Mouse (Mus musculus): Measurements from ENCODE around the gene Sfrp2.

The Sfrp2 gene

DNA sequence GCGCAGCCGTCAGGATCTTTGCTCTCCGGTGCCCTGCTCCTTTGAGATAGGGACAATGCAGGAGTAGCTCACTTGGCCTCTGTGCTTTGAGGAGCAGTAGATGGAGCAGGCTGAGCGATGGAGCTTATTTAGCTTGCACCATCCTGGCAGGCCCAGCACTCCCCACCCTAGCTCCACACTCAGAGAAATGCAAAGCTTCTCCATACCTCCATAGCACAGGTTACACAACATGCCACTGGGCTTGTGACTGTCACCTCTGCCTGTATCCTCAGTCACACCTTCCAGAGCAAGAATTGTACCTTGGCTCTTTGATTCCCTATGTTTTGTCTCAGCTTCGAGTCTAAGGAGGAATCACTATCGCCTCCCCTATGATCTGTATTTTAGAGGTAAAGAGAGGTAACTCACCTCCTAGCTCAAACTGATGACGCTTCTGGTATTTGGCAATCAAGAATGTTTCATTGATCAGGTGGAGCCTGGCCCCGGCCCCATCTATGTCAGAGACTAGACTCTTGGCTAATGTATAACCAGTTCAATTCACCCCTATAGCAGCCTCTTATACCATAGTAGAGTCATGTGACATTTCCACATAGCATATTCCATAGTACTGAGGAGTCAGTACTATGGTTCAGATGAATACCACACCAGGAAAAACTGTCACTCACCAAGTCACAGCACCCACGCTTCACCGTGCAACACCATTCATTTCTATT lies 5.2 kb downstream of the Sfrp2 start:
- no peak for DNase-seq (ENCODE audit: low spot score)

- no peak for DNase-seq (ENCODE audit: low spot score)
Measured at GRCm38 (mm10) chr3:83773281-83773680, 7.2 kb downstream of the Sfrp2 start.

GRCm38 (mm10) chr3:83775403-83775802 lies 9.3 kb downstream of the Sfrp2 start:
- DNase-seq (ENCODE audit: low spot score): no peak

DNA sequence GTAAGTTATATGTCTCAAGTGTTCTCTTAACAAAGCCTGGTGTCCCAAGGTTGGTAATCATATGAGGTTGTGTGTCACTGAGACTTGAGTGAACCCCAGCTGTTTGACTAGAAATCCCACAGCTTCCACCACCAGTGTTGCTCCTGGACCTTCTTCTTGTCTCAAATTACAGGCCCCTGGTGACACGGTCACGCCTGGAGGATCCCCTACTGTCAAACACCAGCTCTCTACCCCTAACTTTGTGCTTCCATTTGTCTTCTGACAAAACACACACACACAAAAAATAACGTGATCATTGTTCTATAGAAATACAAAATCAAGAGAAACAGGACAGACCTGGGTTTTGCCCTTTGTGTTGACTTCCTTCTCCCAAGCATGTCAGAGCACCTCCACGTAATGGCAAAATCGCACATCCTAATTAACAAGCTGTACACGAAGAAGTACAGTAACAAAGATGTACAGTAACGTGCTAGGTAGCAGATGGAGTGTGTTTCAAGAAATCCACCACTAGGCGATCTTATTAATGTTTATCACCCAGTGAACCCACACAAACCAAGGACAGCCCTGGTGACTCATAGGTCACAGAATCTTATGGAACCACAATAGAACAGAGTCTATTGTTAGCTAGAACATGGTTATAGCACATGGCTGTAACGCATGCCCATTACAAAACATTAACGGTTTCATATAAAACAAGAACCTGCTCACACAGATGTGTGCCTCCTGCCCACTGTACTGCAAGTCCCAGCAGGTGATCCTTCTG lies 15.5 kb downstream of the Sfrp2 start:
- no peak for DNase-seq (ENCODE audit: low spot score)

DNA sequence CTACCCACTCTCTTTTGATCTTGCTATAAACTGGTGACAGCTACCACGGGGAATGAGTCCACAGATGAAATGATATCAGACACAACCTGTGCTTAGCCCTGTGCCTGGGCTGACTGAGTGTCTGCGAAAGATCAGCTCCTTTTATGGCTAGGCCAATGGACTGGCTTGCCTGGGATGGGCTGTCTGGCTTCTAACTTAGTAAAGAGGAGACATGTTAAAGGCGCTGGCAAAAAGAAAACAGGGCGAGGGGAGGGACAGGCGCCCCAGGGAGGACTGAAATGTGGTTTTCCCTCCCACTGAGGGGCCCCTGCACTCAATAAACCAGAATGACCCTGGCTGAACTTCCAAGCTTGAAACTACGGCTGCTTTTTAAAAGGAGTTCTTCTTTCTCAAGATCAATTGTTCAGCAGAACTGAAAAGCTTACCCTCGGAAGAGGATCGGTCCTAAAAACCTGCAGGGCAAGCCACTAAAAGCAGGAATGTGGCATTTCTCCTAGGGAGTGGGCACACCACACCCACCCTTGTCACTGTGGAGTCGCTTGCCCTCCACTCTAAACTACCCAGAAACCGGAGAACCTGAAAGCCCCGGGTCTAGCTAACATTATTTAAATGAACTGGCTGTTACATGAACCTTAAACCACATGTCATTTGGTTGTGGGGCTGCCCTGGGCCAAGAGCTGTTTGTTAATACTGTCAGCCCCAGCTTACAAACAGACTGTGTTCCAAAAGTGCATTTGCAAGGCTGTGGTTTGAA lies 17.8 kb downstream of the Sfrp2 start:
- DNase-seq (ENCODE audit: low spot score): no peak

GRCm38 (mm10) chr3:83784726-83785125 lies 18.6 kb downstream of the Sfrp2 start:
- no peak for DNase-seq (ENCODE audit: low spot score)

DNA sequence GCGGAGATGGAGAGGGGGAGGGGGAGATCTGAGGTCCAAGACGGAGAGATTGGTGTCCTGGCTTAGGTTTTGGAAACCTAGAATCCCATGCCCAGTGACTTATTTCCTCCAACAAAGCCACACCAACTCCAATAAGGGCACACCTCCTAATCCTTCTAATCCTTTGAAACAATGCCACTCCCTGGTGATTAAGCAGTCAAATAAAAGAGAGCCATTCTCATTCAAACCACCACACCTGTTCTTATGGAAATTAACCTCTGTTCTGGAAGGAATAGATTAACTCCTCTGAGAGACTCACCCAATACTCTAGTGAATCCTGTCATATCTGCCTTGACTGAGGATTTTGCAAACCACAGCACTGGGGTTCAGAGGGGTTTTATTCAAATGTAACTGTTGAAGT lies 21.0 kb downstream of the Sfrp2 start:
- DNase-seq (ENCODE audit: low spot score): no peak

- no peak for DNase-seq (ENCODE audit: low spot score)
Measured at GRCm38 (mm10) chr3:83787776-83788305, 21.7 kb downstream of the Sfrp2 start.

DNA sequence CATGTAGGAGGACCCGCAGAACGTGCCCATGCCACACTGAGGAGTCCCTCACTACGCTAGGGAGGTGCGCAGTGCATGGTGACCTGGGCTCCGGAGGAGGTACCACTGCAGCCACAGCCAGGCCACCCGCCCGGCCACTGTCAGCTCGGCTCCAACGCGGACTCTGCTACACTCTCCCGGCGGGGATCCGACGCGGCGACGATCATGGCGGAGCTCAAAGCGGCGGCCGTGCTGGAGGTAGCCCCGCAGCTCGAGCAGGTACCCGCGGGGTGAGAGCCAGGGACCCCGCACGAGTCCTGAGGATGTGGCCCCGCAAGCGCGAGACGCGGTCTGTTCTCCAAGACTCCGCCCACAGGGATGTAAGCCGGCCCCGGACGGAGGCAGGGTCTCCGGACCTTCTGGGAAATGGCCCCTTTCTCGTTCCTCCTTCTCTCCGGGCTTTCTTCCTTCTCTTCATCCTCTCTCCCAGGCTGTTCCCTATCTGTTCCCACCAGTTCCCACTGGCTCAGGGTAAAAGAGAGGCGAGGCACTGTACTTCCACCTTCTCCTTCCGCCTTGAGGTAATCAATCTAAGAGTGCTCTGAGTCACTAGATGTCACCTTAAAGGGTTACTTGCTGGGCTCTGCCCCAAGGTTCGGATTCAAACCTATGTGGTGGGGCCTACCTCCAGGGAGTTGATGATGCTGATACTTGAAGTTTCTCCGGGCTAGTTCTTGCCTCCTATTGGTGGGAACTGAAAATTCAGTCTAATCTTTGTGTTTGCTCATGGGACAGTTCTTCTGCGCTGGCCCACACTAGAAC lies 23.7 kb downstream of the Sfrp2 start:
- DNase-seq (ENCODE audit: low spot score): no peak

DNA sequence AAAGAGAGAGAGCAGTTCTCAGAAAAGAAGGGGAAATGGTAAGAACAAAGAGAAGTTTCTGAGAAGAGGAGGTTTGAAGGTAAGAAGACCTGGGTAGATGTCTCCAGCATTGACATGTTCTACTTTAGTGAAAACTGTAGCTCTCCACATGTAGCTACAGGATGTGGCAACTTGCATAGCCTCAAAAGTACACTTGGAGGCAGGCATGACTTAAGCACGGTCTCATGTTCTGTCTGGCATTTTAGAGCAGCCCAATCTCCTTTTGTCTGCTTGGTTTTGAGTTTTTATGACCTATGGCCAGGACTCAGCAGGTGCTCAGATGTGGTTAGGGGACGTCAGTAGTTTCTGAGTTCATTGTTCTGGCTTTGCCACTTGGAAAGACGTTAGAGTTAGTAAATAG lies 25.3 kb downstream of the Sfrp2 start:
- no peak for DNase-seq (ENCODE audit: low spot score)

GRCm38 (mm10) chr3:83797098-83797497 lies 31.0 kb downstream of the Sfrp2 start:
- no peak for DNase-seq (ENCODE audit: low spot score)

GRCm38 (mm10) chr3:83797828-83798227 lies 31.7 kb downstream of the Sfrp2 start:
- DNase-seq (ENCODE audit: low spot score): peak; percentile 22

DNA sequence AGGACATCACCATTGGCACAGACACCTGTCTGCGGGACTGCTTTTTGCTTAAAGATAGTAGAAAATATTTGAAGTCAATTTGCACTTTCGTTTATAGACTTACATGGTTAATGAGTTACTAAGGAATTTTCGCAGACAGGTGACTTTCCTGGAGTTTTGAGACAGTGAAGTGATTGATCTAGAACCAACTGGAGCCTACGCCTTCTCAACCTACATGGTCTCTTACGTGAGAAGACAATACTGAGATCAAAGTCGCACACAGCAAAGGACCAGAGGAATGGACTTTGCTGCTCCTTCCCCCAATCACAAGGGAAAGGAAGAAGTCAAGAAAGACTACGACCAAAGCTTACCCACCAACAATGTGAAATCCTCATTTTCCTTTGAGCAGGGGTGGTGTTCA lies 33.4 kb downstream of the Sfrp2 start:
- DNase-seq (ENCODE audit: low spot score): no peak

GRCm38 (mm10) chr3:83801649-83802155 lies 35.6 kb downstream of the Sfrp2 start:
- no peak for DNase-seq (ENCODE audit: low spot score)

- DNase-seq (ENCODE audit: low spot score): no peak
Measured at GRCm38 (mm10) chr3:83808483-83808882, 42.4 kb downstream of the Sfrp2 start.

DNA sequence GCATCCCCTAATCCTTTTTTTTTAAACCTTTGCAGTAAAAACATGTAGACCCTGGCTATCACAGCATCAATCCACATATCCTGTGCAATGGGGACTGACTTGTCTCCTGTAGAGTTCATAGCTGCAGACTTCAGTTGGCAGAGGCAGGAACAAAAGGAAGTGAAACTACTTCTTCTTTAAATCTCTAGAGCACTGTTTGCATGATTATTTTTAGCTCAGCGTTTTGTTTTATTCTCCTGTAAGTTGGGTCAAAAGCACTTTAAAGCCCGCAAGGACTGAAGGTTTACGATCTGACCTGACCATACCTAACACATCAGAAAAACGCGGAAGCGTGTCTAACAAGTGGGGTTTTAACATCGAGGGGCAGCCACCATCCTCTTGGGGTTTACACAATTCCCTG lies 45.9 kb downstream of the Sfrp2 start:
- DNase-seq (ENCODE audit: low spot score): no peak

DNA sequence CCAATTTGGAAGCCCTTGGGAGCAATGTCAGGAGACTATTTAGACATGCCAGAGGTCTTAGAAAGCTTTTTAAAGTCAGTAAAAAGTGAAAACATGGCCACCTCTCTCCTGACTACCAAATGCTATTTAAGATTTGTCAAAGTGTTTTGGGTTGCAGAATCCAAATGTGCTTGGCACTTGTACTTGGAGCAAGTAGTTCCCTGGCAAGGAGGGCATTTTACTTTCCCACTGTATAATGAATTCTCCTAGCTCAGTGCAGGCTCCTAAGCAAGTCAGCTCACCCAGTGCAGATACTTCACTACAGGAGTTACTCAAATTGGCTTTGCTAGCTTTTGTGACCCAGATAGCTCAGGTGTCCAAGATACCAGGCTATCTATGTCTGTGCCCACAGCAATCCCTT lies 46.7 kb downstream of the Sfrp2 start:
- no peak for DNase-seq (ENCODE audit: low spot score)

DNA sequence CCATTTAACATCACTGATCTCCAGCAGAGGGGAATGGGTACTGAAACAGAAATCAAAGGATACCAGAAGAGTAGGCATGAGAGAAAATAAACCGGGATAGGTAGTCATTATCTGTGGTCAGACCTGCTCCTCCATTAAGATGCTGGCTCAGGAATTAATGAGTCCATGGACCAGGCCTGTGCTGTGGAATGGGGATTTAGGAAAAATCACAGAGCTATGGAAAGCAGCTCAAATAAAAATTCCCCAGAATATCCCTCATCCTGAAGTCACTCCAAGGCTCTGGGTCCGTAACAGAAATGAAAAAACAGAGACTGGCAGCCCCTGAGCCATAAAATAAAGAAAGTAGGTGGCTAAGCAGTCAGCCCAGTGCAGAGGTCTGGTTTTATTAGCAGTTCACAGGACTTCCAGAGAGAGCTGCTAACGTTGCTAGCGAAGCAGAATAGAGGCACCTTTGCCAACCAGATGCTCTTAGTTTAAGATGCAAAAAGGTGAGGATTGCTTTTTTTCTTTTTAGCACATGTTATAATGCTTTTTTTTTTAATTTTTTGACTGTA lies 50.3 kb downstream of the Sfrp2 start:
- DNase-seq (ENCODE audit: low spot score): no peak

DNA sequence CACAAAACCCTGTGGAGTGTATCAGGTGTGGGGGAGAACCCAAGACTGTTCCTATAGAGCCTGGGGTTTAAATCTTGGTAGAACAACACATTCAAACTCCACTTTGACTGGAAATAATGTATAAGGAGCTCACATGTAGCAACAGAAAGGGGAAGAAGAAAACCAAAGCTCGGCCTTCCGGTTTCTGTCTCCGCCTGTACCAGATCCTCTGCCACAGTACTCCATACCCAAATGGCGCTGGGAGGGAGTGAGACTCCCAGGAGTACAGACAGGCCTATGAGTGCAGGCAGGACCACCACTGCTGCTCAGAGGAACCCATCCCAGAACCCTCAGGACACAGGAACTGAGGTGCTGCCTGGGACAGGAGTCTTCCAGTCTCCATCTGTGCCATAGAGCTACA lies 57.7 kb downstream of the Sfrp2 start:
- DNase-seq (ENCODE audit: low spot score): no peak
